ENCODE assay signal across 18 mouse cellular contexts in the genomic region with DNA sequence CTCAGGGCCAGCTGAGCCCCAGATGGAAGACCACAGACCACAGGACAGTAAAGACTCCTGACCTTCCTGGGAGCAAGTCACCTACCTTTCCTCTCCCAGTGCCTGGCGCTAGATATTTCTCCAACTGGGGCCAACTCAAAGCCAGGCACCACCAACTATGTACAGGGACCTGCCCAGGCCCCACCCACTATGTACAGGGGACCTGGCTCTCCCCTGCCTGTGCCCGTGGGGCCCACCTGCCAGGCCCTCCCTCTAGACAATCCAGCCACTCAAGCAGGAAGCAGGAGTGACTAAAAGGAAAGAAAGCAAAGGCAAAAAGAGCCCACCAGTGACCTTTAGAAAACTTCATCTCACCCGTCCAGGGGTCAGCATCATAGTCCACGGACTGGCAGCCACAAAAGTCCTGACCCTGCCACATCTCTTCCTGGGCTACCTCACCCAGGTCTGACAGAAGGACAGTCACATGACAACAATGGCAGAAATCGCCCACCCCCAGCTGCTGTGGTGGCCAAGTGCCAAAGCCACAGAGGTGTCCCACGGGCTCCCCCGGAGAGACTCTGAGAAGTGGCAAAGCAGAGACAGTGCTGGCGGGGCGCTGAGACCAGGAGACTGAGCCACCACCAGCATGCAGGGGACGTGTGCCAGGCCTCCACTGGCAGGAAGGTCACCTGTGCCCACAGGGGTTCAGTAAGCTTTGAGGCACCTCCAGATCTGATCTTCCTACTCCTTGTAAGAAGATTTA. TPM values are rescaled to one million over a fixed set of nuclear protein-coding genes. Genes with fewer than 3 reads are reported as not detected.
DNase-seq lines count a peak whose midpoint lies in the region; ATAC-seq and TF ChIP-seq lines count a peak whose summit lies in the region.
"Had no signal": no experiment of that assay in that cellular context is flagged by ENCODE, and none has a peak within 500 bp of the region (broad histone marks: within the 10 kb centered on the region; RNA-seq: fewer than 3 reads in every experiment).

No protein-coding gene starts in this region.

- TF ChIP-seq POLR2A in small intestine, adult 2 months (IDR thresholded peaks at IDR 0.05; ENCODE audit: low read depth, low read length): no peak

- ATAC-seq in hindbrain, embryonic 14.5 days (ENCODE audit: low FRiP score): no peak
- ATAC-seq: forebrain, embryonic 14.5 days; inflammation-experienced regulatory T-cells, adult 6 months; midbrain, embryonic 15.5 days had no signal

- no peaks in the 10 kb centered on the region for H3K27me3 ChIP-seq in small intestine, adult 2 months (ENCODE audit: control insufficient read depth, insufficient read depth, low read length)
- no peaks in the 10 kb centered on the region for H3K27me3 ChIP-seq in hindbrain, embryonic 14.5 days (ENCODE audit: control insufficient read depth, insufficient read depth, low read length)
- H3K27me3 ChIP-seq: limb, embryonic 15.5 days; midbrain, embryonic 15.5 days; neural tube, embryonic 15.5 days had no signal

- H3K9ac ChIP-seq in hindbrain, embryonic 14.5 days: no peak overlapping the region
- H3K9ac ChIP-seq: limb, embryonic 15.5 days; midbrain, embryonic 15.5 days; neural tube, embryonic 15.5 days had no signal

- H3K4me1 ChIP-seq in small intestine, adult 2 months (ENCODE audit: control insufficient read depth, insufficient read depth, insufficient read length, low read length): peaks cover 68% of the 10 kb centered on the region
- H3K4me1 ChIP-seq in hindbrain, embryonic 14.5 days (replicated peaks; ENCODE audit: control insufficient read depth, insufficient read depth, low read length): peaks cover 58% of the 10 kb centered on the region

- H3K27ac ChIP-seq in gastrocnemius, adult 2 months: peak overlapping the region; percentile 88
- peak overlapping the region; percentile 34 for H3K27ac ChIP-seq in small intestine, adult 2 months (ENCODE audit: insufficient read depth, low read depth, low read length)
- H3K27ac ChIP-seq in hindbrain, embryonic 14.5 days: no peak overlapping the region
- H3K27ac ChIP-seq: limb, embryonic 15.5 days; macrophage; midbrain, embryonic 15.5 days; neural tube, embryonic 15.5 days had no signal

- WGBS in small intestine, adult 2 months: 47% methylated on average over 10 of the region's 10 CpGs
- WGBS in hindbrain, embryonic 14.5 days: 66% methylated on average over 10 of the region's 10 CpGs

- H3K36me3 ChIP-seq in small intestine, adult 2 months (ENCODE audit: control insufficient read depth, insufficient read depth, low read length): peaks cover 1% of the 10 kb centered on the region; the same call in 1 of the 2 replicates
- no peaks in the 10 kb centered on the region for H3K36me3 ChIP-seq in hindbrain, embryonic 14.5 days (replicated peaks; ENCODE audit: control insufficient read depth, insufficient read depth)
- H3K36me3 ChIP-seq: G1E; limb, embryonic 15.5 days; midbrain, embryonic 15.5 days; neural tube, embryonic 15.5 days had no signal

- peak; percentile 56 for DNase-seq in gastrocnemius, adult 2 months
- no peak for DNase-seq in gastrocnemius, adult 8-10 months (ENCODE audit: low spot score in 2 of 2)
- DNase-seq in kidney, postnatal 10 days: peak; percentile 44
- no peak for DNase-seq in kidney, adult 9 months
- peak; percentile 77 for DNase-seq in cerebellum, adult 9-11 months
- DNase-seq in hindbrain, embryonic 14.5 days (ENCODE audit: low spot score): no peak
- DNase-seq: lung, adult 18-20 months; right cerebral cortex, adult 18-20 months; thymus, adult 2 months had no signal

- H3K4me2 ChIP-seq in hindbrain, embryonic 14.5 days (replicated peaks): no peak overlapping the region
- H3K4me2 ChIP-seq: limb, embryonic 15.5 days; midbrain, embryonic 15.5 days; neural tube, embryonic 15.5 days had no signal

- H3K9me3 ChIP-seq in hindbrain, embryonic 14.5 days (ENCODE audit: control insufficient read depth, low read length): no peaks in the 10 kb centered on the region
- H3K9me3 ChIP-seq: limb, embryonic 15.5 days; midbrain, embryonic 15.5 days; neural tube, embryonic 15.5 days had no signal

- no peak overlapping the region for H3K4me3 ChIP-seq in gastrocnemius, adult 2 months
- no peak overlapping the region for H3K4me3 ChIP-seq in small intestine, adult 2 months (ENCODE audit: low read depth, low read length)
- no peak overlapping the region for H3K4me3 ChIP-seq in hindbrain, embryonic 14.5 days (replicated peaks; ENCODE audit: low read length)
- H3K4me3 ChIP-seq: limb, embryonic 15.5 days; midbrain, embryonic 15.5 days; neural tube, embryonic 15.5 days had no signal

- no peak for TF ChIP-seq CTCF in gastrocnemius, adult 2 months (IDR thresholded peaks at IDR 0.05)
- no peak for TF ChIP-seq CTCF in small intestine, adult 2 months (IDR thresholded peaks at IDR 0.05; ENCODE audit: extremely low read depth, insufficient read length, insufficient replicate concordance, low read depth, low read length)

- intact Hi-C loops in gastrocnemius, adult 2 months (cut with DNase I): no loop called here

RNA-seq across cellular contexts. Expression of a gene that starts 28.3 kb away (rescaled TPM):
- 10 to 100 TPM; 30.1 to 33.4 TPM for total RNA-seq in gastrocnemius, adult 2 months (2021)
- total RNA-seq in gastrocnemius, adult 8-10 months (2022): 10 to 100 TPM; 41.1 to 49.4 (median 43.5) TPM
- 58.8 and 100 TPM in 2 replicates for polyA plus RNA-seq in small intestine, adult 2 months (2012; rRNA removed)
- 13.9 and 16.5 TPM in 2 replicates for polyA plus RNA-seq in hindbrain, embryonic 14.5 days (2014; fragmentation: Nextera tagmentation; extraction: Ambion mirVana)
- polyA plus RNA-seq: G1E had no signal

RNA-seq across cellular contexts. Expression of a gene that starts 59.1 kb away (rescaled TPM):
- 1 to 10 TPM in 1 of 2 experiments, under 1 TPM in 1; 0.66 to 1.1 TPM for total RNA-seq in gastrocnemius, adult 2 months (2021)
- under 1 TPM; 0.44 to 0.74 (median 0.69) TPM for total RNA-seq in gastrocnemius, adult 8-10 months (2022)
- polyA plus RNA-seq in small intestine, adult 2 months (2012; rRNA removed): 0.76 and 1.1 TPM in 2 replicates
- 1.8 and 1.9 TPM in 2 replicates for polyA plus RNA-seq in hindbrain, embryonic 14.5 days (2014; fragmentation: Nextera tagmentation; extraction: Ambion mirVana)
- total RNA-seq: common myeloid progenitor, adult 5-6 weeks had no signal
- polyA plus RNA-seq: G1E; inflammation-experienced regulatory T-cells, adult 6 months; macrophage had no signal

Comparison
In these comparisons a context has a peak if more than half of its experiments do, and no peak if none do; other contexts are left out.
1. DNase-seq: peak in gastrocnemius, adult 2 months (single experiment), kidney, postnatal 10 days (single experiment) and cerebellum, adult 9-11 months (single experiment); none in gastrocnemius, adult 8-10 months (0 of 2), kidney, adult 9 months (single experiment) and hindbrain, embryonic 14.5 days (single experiment).